Mouse (Mus musculus) testis, adult 2 months (tissue): ENCODE measurements around the gene Tph1.

Experiments
- CTCF ChIP-seq: fragments of 200-500 bp; IDR thresholded peaks from 2 replicates; pipeline ENCODE4 v1.5.1; 2012; ENCODE audit warnings: low read depth, mild to moderate bottlenecking, inconsistent platforms, low read length, moderate library complexity; ENCODE audit not compliant: control insufficient read depth, insufficient read depth, insufficient replicate concordance
- POLR2A ChIP-seq: fragments of 200-500 bp; IDR thresholded peaks from 2 replicates; pipeline ENCODE4 v1.6.1; 2012; ENCODE audit warnings: low read depth, mild to moderate bottlenecking, inconsistent platforms, low read length, moderate library complexity; ENCODE audit not compliant: control insufficient read depth

GRCm38 (mm10) chr7:46616429-46617005 lies 55.8 kb downstream of the Tph1 start:
- no peak for TF ChIP-seq CTCF
- TF ChIP-seq POLR2A: no peak
